Mouse (Mus musculus): Measurements from ENCODE around the gene Dot1l. TPM values are rescaled to one million over a fixed set of nuclear protein-coding genes. Genes with fewer than 3 reads are reported as not detected.

Gene Dot1l
- total RNA-seq (2023): 72.9 TPM

DNA sequence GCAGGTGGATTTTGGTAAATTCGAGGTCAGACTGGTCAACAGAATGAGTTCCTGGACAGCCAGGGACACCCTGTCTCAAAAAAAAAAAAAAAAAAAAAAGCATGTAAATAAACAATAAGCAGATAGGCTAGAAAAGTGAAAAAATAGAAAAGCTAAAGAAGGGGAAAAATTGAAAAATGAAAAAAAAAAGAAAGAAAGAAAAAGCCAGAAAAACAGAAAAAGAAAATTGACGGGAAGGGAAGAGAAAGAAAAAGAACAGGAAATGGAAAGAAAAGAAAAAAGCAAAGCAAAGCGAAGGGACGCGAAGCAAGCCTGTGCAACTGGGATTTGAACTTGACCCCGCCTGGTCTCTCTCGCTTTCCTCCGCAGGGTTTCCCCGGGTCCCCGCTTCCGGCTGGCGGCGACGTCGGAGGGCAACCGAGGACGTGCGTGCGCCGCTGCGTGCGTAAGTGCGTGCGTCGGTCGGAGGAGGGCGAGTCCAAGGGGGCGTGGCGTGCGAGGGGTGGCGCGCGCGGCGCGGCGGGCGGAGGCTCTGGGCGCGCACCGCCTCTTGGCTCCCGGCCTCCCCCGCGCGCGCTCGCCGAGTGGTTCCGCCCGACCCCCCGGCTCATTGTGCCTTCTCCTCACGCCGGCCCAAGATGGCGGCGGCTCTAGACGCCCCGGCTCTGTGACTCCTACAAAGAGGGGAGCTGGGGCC lies at the start of gene Dot1l:
Gene Dot1l, plus strand, starts transcription at position 613 of the 697 bp plus-strand sequence.

DNA sequence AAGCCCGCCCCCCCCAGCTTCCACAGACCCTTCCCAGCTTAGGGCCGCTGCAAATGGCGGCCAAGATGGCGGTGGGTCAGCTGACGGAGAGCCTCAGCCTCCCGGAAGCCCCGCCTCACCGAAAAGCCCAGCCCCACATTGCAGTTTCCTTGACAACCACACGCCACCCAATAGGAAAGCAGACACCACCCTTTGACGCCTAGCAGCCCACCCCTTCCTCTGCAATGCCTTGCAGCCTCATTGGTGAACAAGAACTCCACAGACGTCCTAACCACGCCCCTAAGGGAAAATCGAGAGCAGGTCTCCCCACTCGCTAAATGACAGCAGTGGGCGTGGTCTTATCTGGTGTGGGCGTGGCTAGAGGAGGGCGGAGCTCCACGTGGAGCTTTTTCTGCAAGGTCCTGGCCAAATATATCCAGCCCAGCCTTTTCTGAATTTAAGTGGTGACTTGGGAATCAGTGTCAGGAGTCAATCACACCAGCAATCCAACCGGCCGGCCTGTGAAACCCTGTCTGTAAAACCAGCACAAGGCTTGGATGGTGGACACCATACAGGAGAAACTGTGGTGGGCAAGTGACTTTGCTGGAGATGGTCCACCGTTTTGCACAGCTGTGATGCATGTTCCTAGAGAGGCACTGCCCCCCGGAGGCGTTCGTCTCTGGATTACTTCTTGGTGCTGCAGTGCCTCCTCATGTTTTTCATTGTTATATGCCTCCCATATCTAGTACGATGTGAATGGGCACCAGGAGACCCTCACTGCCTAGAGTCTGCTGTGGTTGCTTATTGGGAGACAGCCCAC lies 12.6 kb upstream of the Dot1l start, which contains the start of gene Ap3d1:
Gene Ap3d1, minus strand, starts transcription at position 85 of the 799 bp plus-strand sequence.

DNA sequence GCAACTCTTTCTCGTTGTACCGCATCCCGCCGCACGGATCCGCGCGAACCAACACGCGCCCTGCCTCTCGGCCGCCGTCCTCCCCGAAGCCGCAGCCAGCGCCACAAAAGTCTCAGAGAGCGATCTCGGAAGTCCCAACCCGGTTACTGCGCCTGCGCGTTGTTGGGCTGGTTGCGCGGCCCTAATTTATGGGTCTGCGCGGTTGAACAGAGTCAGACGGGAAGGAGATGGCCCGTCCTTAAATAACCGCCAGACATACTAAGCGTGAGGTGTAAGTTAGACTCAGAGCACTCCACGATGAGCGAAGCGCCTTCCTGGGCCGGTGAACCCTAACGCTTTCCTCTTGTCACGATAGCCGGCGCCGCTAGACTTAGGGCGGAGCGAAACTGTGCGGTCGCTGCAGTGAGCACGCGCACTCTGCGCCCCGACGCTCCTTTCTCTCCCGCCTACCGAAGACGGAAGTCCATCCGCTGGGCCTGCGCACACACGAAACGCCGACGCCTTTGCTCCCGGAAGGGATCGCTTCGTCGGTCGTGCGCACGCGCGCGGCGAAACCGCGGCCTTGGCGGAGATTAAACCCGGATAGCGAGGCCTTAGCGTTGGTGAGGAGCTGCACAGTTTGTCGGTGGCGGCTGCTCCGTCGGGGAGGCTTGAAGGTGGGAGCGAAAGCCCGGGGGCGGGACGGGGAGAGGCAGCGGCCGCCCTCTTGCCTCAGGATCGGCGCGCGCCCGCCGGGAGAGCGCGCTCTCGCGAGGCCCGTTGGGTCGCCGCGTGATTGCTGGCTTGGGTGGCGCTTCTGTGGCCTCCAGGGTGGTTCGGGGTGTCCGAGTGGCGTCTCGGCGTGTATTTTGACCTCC lies 43.4 kb downstream of the Dot1l start, which contains the start of the genes Sf3a2 and Plekhj1:
Gene Sf3a2, plus strand, starts transcription at position 49 of the 857 bp plus-strand sequence.
Gene Plekhj1, minus strand, starts transcription at position 477 of the 857 bp plus-strand sequence.

DNA sequence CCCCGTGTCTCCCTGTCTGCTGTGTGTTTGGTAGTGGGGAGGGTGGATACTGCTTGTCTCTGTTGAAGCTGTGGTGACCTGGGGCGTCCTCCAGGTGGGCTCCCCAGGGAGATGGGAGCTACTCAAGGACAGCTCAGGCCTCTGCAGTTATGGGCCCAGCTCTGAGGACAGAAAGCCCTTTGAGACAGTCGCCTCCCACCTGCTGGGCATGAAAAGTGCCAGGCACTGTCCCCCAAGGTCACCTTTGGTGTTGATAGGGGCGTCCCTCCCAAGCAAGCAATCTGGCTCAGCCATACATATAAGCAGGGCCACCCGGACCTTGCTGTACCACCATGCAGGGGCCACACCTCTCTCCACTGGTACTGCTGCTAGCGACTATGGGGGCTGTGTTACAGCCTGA lies 49.9 kb downstream of the Dot1l start, which contains the start of gene Amh:
Gene Amh, plus strand, starts transcription at position 328 of the 400 bp plus-strand sequence.

DNA sequence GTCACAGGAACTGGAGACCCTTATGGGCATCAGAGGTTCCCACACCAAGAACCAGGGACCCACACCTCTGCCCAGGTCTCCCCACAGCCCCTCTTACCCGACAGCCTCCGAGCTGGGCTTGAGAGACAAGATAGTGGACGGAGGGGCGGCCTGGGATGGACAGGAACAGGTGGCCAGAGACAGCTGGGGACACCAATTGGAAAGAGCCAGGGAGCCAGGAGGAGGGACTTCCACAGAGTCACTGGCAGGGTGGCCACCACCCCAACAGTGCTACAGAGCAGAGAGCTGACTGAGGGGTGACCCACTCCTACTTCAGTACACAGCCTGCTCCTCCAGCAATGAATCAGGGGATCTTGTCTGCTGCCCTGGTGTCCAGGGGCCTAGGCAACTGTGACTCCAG lies 58.4 kb downstream of the Dot1l start, which contains the start of gene Jsrp1:
Gene Jsrp1, minus strand, starts transcription at position 133 of the 400 bp plus-strand sequence.

DNA sequence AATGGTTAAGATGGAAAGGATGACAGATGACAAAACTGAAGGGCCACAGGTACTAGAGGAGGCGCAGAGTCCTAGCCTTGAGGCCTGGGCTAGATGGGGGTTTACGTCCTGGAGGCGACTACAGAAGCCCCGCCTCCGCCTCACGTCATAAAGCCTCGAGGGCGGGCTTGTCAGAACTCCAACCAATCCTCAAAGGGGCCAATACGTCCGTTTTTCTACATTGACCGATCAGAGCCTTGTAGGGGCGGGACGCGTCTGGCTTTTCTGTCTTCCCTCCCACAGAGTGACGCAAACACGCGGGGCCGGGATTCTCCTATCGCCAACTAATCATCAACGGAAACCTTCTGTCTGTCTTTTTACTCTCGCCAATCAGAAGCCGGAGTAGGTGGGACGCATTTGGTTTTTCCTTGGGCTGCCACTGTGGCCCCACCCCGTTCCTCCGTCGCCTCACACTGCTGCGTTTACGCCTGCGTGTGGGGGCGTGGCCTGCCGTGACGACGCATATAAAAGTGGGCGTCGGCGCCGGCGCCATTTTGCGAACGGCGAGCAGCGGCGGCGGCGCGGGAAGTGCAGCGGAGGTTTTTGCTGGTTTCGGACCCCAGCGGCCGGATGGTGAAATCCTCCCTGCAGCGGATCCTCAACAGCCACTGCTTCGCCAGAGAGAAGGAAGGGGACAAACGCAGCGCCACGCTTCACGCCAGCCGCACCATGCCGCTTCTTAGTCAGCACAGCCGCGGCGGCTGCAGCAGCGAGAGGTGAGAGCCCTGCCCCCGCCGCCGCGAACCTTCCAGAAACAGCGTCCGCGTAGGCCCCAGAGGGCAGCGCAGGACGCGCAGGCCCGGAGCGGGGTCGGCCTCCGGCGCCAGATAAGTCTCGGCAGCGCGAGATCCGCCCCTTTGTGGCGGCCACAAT lies 71.4 kb downstream of the Dot1l start, which contains the start of gene Oaz1:
Gene Oaz1, plus strand, starts transcription at position 506 of the 912 bp plus-strand sequence.

DNA sequence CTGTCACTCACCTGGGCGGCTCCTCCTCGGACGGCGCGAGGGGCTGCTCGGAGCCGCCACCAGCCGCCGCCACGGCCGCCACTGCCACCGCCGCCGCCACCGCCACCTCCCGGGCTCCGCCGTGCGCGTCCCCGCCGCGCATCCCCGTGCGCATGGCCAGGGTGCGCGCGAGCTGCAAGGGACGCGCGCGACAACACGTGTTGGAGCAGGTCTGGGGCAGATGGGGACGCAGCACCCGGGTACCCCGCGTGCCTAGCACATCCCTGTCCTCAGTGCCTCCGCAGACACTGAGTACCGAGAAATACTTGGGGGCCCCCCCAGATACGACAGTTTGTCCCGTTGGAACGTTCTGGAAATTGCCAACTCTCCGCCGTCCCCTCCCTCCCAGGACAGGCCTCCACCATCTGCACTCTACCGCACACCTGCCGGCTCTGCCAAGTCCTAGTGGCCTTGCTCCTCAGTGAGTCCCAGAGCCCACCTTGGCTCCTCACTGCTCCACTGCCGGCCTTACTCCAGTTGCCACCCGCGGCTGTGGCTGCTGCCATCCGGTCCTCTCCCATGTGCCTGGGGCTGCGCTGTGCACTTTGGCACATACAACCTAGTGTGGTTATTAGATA lies 89.0 kb downstream of the Dot1l start, which contains the start of gene Lingo3:
Gene Lingo3, minus strand, starts transcription at position 109 of the 617 bp plus-strand sequence.

Other genes with a start within 250 kb of the Dot1l start
- gene Atp8b3, start 216.1 kb upstream of the Dot1l start, total RNA-seq (2023): not detected
- 128 TPM for gene Rexo1, start 193.6 kb upstream of the Dot1l start, total RNA-seq (2023)
- 27.5 TPM for gene Klf16, start 177.9 kb upstream of the Dot1l start, total RNA-seq (2023)
- gene Abhd17a, start 164.9 kb upstream of the Dot1l start, total RNA-seq (2023): 52.0 TPM
- gene Scamp4, start 152.3 kb upstream of the Dot1l start, total RNA-seq (2023): 46.9 TPM
- gene Adat3, start 152.3 kb upstream of the Dot1l start, total RNA-seq (2023): 6.0 TPM
- gene Gm49322, start 149.2 kb upstream of the Dot1l start, total RNA-seq (2023): 4.5 TPM
- gene Csnk1g2, start 132.4 kb upstream of the Dot1l start, total RNA-seq (2023): 209 TPM
- gene Btbd2, start 98.1 kb upstream of the Dot1l start, total RNA-seq (2023): 20.7 TPM
- gene Mknk2, start 77.1 kb upstream of the Dot1l start, total RNA-seq (2023): 330 TPM
- gene Mob3a, start 53.2 kb upstream of the Dot1l start, total RNA-seq (2023): 138 TPM
- 45.1 TPM for gene Izumo4, start 53.0 kb upstream of the Dot1l start, total RNA-seq (2023)
- 123 TPM for gene Ap3d1, start 12.9 kb upstream of the Dot1l start, total RNA-seq (2023)
- 81.1 TPM for gene Sf3a2, start 43.0 kb downstream of the Dot1l start, total RNA-seq (2023)
- gene Plekhj1, start 43.4 kb downstream of the Dot1l start, total RNA-seq (2023): 141 TPM
- gene Amh, start 50.0 kb downstream of the Dot1l start, total RNA-seq (2023): 1.4 TPM
- gene Jsrp1, start 58.3 kb downstream of the Dot1l start, total RNA-seq (2023): not detected
- gene Oaz1, start 71.5 kb downstream of the Dot1l start, total RNA-seq (2023): 517 TPM
- not detected for gene Lingo3, start 88.8 kb downstream of the Dot1l start, total RNA-seq (2023)
- 31.3 TPM for gene Lsm7, start 100.0 kb downstream of the Dot1l start, total RNA-seq (2023)
- 25.5 TPM for gene Sppl2b, start 100.1 kb downstream of the Dot1l start, total RNA-seq (2023)
- gene Tmprss9, start 116.6 kb downstream of the Dot1l start, total RNA-seq (2023): not detected
- gene Timm13, start 145.8 kb downstream of the Dot1l start, total RNA-seq (2023): 62.9 TPM
- gene Lmnb2, start 163.0 kb downstream of the Dot1l start, total RNA-seq (2023): 12.3 TPM
- gene Gadd45b, start 174.9 kb downstream of the Dot1l start, total RNA-seq (2023): 20.3 TPM